17 mouse cellular contexts compared by ENCODE assay signal in genomic region chr5:121380692-121381091, GRCm38 (mm10). TPM values are rescaled to one million over a fixed set of nuclear protein-coding genes. Genes with fewer than 3 reads are reported as not detected.
DNase-seq lines count a peak whose midpoint lies in the region; ATAC-seq and TF ChIP-seq lines count a peak whose summit lies in the region.
"Had no signal": no experiment of that assay in that cellular context is flagged by ENCODE, and none has a peak within 500 bp of the region (broad histone marks: within the 10 kb centered on the region; RNA-seq: fewer than 3 reads in every experiment).

No protein-coding gene starts in this region.

- no peaks in the 10 kb centered on the region for H3K27me3 ChIP-seq in hindbrain, embryonic 11.5 days (ENCODE audit: control insufficient read depth, insufficient read depth, low read length)
- no peaks in the 10 kb centered on the region for H3K27me3 ChIP-seq in hindbrain, embryonic 13.5 days
- H3K27me3 ChIP-seq in lung, postnatal 0 days (replicated peaks; ENCODE audit: insufficient read depth, low read length) = no peaks in the 10 kb centered on the region
- H3K27me3 ChIP-seq: embryonic facial prominence, embryonic 12.5 days; forebrain, embryonic 13.5 days; liver, embryonic 15.5 days had no signal

- peak; percentile 67 for TF ChIP-seq CTCF in lung, postnatal 0 days (IDR thresholded peaks at IDR 0.05)

- DNase-seq in hindbrain, embryonic 11.5 days (ENCODE audit: low spot score) = peak; percentile 26
- no peak for DNase-seq in lung, postnatal 0 days (ENCODE audit: low spot score)
- no peak for DNase-seq in lung, postnatal 10 days
- peak; percentile 47 for DNase-seq in NIH3T3 (ENCODE audit: low read depth)
- DNase-seq in retina, postnatal 1 day = peak; percentile 41
- no peak for DNase-seq in yolk sac, embryonic 10.5 days (ENCODE audit: low spot score)
- DNase-seq in ovary, adult 18-20 months (ENCODE audit: low spot score) = no peak
- DNase-seq: adrenal gland, postnatal 25 days; cerebellum, adult 8-10 months; kidney, adult 18-20 months; right cerebral cortex, postnatal 4 days; thymus, adult 18-20 months had no signal

- H3K27ac ChIP-seq in hindbrain, embryonic 11.5 days (ENCODE audit: low read depth, low read length) = no peak overlapping the region
- no peak overlapping the region for H3K27ac ChIP-seq in hindbrain, embryonic 13.5 days
- no peak overlapping the region for H3K27ac ChIP-seq in lung, postnatal 0 days (ENCODE audit: low read length)
- H3K27ac ChIP-seq: embryonic facial prominence, embryonic 12.5 days; forebrain, embryonic 13.5 days; liver, embryonic 15.5 days; midbrain, embryonic 10.5 days had no signal

- H3K4me2 ChIP-seq in hindbrain, embryonic 11.5 days (replicated peaks; ENCODE audit: low read depth, low read length) = no peak overlapping the region
- H3K4me2 ChIP-seq in hindbrain, embryonic 13.5 days = no peak overlapping the region
- no peak overlapping the region for H3K4me2 ChIP-seq in lung, postnatal 0 days (replicated peaks; ENCODE audit: low read depth, low read length)
- H3K4me2 ChIP-seq: embryonic facial prominence, embryonic 12.5 days; forebrain, embryonic 13.5 days; liver, embryonic 15.5 days had no signal

- no peaks in the 10 kb centered on the region for H3K4me1 ChIP-seq in hindbrain, embryonic 11.5 days (replicated peaks; ENCODE audit: control insufficient read depth, insufficient read depth, low read length)
- H3K4me1 ChIP-seq in hindbrain, embryonic 13.5 days (replicated peaks) = peaks cover 26% of the 10 kb centered on the region
- H3K4me1 ChIP-seq in lung, postnatal 0 days (ENCODE audit: insufficient read depth, low read depth, low read length) = no peaks in the 10 kb centered on the region

- peaks cover 18% of the 10 kb centered on the region; the same call in 1 of the 2 replicates for H3K36me3 ChIP-seq in hindbrain, embryonic 11.5 days (ENCODE audit: control insufficient read depth, insufficient read depth, low read length)
- H3K36me3 ChIP-seq in hindbrain, embryonic 13.5 days = peaks cover 72% of the 10 kb centered on the region
- peaks cover 35% of the 10 kb centered on the region for H3K36me3 ChIP-seq in lung, postnatal 0 days (ENCODE audit: insufficient read depth, low read length)

- 94% methylated on average over 2 of the region's 2 CpGs for WGBS in hindbrain, embryonic 11.5 days
- 98% methylated on average over 2 of the region's 2 CpGs for WGBS in hindbrain, embryonic 13.5 days
- 95% methylated on average over 2 of the region's 2 CpGs for WGBS in lung, postnatal 0 days

- H3K9ac ChIP-seq in hindbrain, embryonic 11.5 days (ENCODE audit: low read depth, low read length) = no peak overlapping the region
- H3K9ac ChIP-seq in hindbrain, embryonic 13.5 days = no peak overlapping the region
- H3K9ac ChIP-seq in lung, postnatal 0 days (replicated peaks; ENCODE audit: low read depth) = no peak overlapping the region
- H3K9ac ChIP-seq: embryonic facial prominence, embryonic 12.5 days; forebrain, embryonic 13.5 days; liver, embryonic 15.5 days had no signal

- H3K4me3 ChIP-seq in hindbrain, embryonic 11.5 days (ENCODE audit: low read depth, low read length) = no peak overlapping the region
- H3K4me3 ChIP-seq in hindbrain, embryonic 13.5 days = no peak overlapping the region
- H3K4me3 ChIP-seq in lung, postnatal 0 days (ENCODE audit: low read depth, low read length) = no peak overlapping the region
- H3K4me3 ChIP-seq: embryonic facial prominence, embryonic 12.5 days; forebrain, embryonic 13.5 days; liver, embryonic 15.5 days; midbrain, embryonic 10.5 days had no signal

- no peak for TF ChIP-seq EP300 in lung, postnatal 0 days (IDR thresholded peaks at IDR 0.05)

- no peak for ATAC-seq in hindbrain, embryonic 11.5 days (ENCODE audit: low FRiP score)
- ATAC-seq in hindbrain, embryonic 13.5 days (ENCODE audit: low FRiP score) = no peak
- no peak for ATAC-seq in lung, postnatal 0 days
- ATAC-seq: forebrain, embryonic 13.5 days had no signal

- peaks cover 4% of the 10 kb centered on the region; the same call in 1 of the 2 replicates for H3K9me3 ChIP-seq in hindbrain, embryonic 11.5 days (ENCODE audit: control insufficient read depth, low read length)
- H3K9me3 ChIP-seq in hindbrain, embryonic 13.5 days = peaks cover 3% of the 10 kb centered on the region; the same call in 1 of the 2 replicates
- no peaks in the 10 kb centered on the region for H3K9me3 ChIP-seq in lung, postnatal 0 days (ENCODE audit: low read length)
- H3K9me3 ChIP-seq: liver, embryonic 15.5 days had no signal

RNA-seq across cellular contexts. Expression of gene Trafd1, which starts 4.7 kb away (rescaled TPM):
- 76.7 and 84.7 TPM in 2 replicates for polyA plus RNA-seq in hindbrain, embryonic 11.5 days (2014; fragmentation: Nextera tagmentation; extraction: Ambion mirVana)
- 139 and 145 TPM in 2 replicates for polyA plus RNA-seq in hindbrain, embryonic 13.5 days (2015; fragmentation: Nextera tagmentation; extraction: Ambion mirVana)
- 76.6 and 80.9 TPM in 2 replicates for polyA plus RNA-seq in lung, postnatal 0 days (2015; fragmentation: Nextera tagmentation; extraction: Ambion mirVana)

RNA-seq across cellular contexts. Expression of gene Naa25, which starts 17.0 kb away (rescaled TPM):
- 48.9 and 53.3 TPM in 2 replicates for polyA plus RNA-seq in hindbrain, embryonic 11.5 days (2014; fragmentation: Nextera tagmentation; extraction: Ambion mirVana)
- polyA plus RNA-seq in hindbrain, embryonic 13.5 days (2015; fragmentation: Nextera tagmentation; extraction: Ambion mirVana) = 47.7 and 51.8 TPM in 2 replicates
- 14.3 and 16.0 TPM in 2 replicates for polyA plus RNA-seq in lung, postnatal 0 days (2015; fragmentation: Nextera tagmentation; extraction: Ambion mirVana)

Comparison
In these comparisons a context has a peak if more than half of its experiments do, and no peak if none do; other contexts are left out.
1. DNase-seq: peak in hindbrain, embryonic 11.5 days (single experiment), NIH3T3 (single experiment) and retina, postnatal 1 day (single experiment); none in lung, postnatal 0 days (single experiment), lung, postnatal 10 days (single experiment), yolk sac, embryonic 10.5 days (single experiment) and ovary, adult 18-20 months (single experiment).